Mouse (Mus musculus): ENCODE data around the gene Crebl2. TPM values are rescaled to one million over a fixed set of nuclear protein-coding genes. Genes with fewer than 3 reads are reported as not detected.

The Crebl2 gene
- polyA plus RNA-seq, 1 experiment = 14.0 TPM

- no peak overlapping the region for H3K27ac ChIP-seq (ENCODE audit: insufficient read depth, low read depth, low read length)
- H3K4me1 ChIP-seq (ENCODE audit: control insufficient read depth, insufficient read depth, low read length) = peaks cover 13% of the 10 kb centered on the region
- no peak overlapping the region for H3K4me3 ChIP-seq (ENCODE audit: insufficient read depth, low read length)
- TF ChIP-seq CTCF (IDR thresholded peaks at IDR 0.05; ENCODE audit: low read depth, low read length) (no peak), POLR2A (IDR thresholded peaks at IDR 0.05; ENCODE audit: borderline replicate concordance, low read depth, low read length) (no peak)
These were observed 18.4 kb downstream of the Crebl2 start for GRCm38 (mm10) chr6:134848197-134848890.

GRCm38 (mm10) chr6:134849461-134849860 lies 19.5 kb downstream of the Crebl2 start:
- Histone ChIP-seq H3K4me3 (ENCODE audit: insufficient read depth, low read length) (no peak overlapping the region), H3K4me1 (ENCODE audit: control insufficient read depth, insufficient read depth, low read length) (peaks cover 13% of the 10 kb centered on the region), H3K27ac (ENCODE audit: insufficient read depth, low read depth, low read length) (no peak overlapping the region)
- TF ChIP-seq POLR2A (IDR thresholded peaks at IDR 0.05; ENCODE audit: borderline replicate concordance, low read depth, low read length) = no peak
- no peak for TF ChIP-seq CTCF (IDR thresholded peaks at IDR 0.05; ENCODE audit: low read depth, low read length)

GRCm38 (mm10) chr6:134849985-134850384 lies 20.0 kb downstream of the Crebl2 start:
- Histone ChIP-seq H3K4me1 (ENCODE audit: control insufficient read depth, insufficient read depth, low read length) (peaks cover 13% of the 10 kb centered on the region), H3K4me3 (ENCODE audit: insufficient read depth, low read length) (no peak overlapping the region), H3K27ac (ENCODE audit: insufficient read depth, low read depth, low read length) (no peak overlapping the region)
- TF ChIP-seq POLR2A (IDR thresholded peaks at IDR 0.05; ENCODE audit: borderline replicate concordance, low read depth, low read length) (no peak), CTCF (IDR thresholded peaks at IDR 0.05; ENCODE audit: low read depth, low read length) (no peak)

- H3K27ac ChIP-seq (ENCODE audit: insufficient read depth, low read depth, low read length) = no peak overlapping the region
- TF ChIP-seq POLR2A (IDR thresholded peaks at IDR 0.05; ENCODE audit: borderline replicate concordance, low read depth, low read length) (no peak), CTCF (IDR thresholded peaks at IDR 0.05; ENCODE audit: low read depth, low read length) (no peak)
- H3K4me1 ChIP-seq (ENCODE audit: control insufficient read depth, insufficient read depth, low read length) = peaks cover 5% of the 10 kb centered on the region
- H3K4me3 ChIP-seq (ENCODE audit: insufficient read depth, low read length) = no peak overlapping the region
These were observed 24.8 kb downstream of the Crebl2 start for GRCm38 (mm10) chr6:134854782-134855181.

GRCm38 (mm10) chr6:134855926-134856325 lies 26.0 kb downstream of the Crebl2 start:
- Histone ChIP-seq H3K27ac (ENCODE audit: insufficient read depth, low read depth, low read length) (no peak overlapping the region), H3K4me1 (ENCODE audit: control insufficient read depth, insufficient read depth, low read length) (no peaks in the 10 kb centered on the region), H3K4me3 (ENCODE audit: insufficient read depth, low read length) (no peak overlapping the region)
- TF ChIP-seq CTCF (IDR thresholded peaks at IDR 0.05; ENCODE audit: low read depth, low read length) (no peak), POLR2A (IDR thresholded peaks at IDR 0.05; ENCODE audit: borderline replicate concordance, low read depth, low read length) (no peak)

GRCm38 (mm10) chr6:134859021-134859420 lies 29.1 kb downstream of the Crebl2 start:
- H3K4me1 ChIP-seq (ENCODE audit: control insufficient read depth, insufficient read depth, low read length) = 0 out of 2 replicates have a peak, but pooled peaks cover 2% of the 10 kb centered on the region
- H3K4me3 ChIP-seq (ENCODE audit: insufficient read depth, low read length) = no peak overlapping the region
- H3K27ac ChIP-seq (ENCODE audit: insufficient read depth, low read depth, low read length) = no peak overlapping the region
- no peak for TF ChIP-seq CTCF (IDR thresholded peaks at IDR 0.05; ENCODE audit: low read depth, low read length)
- TF ChIP-seq POLR2A (IDR thresholded peaks at IDR 0.05; ENCODE audit: borderline replicate concordance, low read depth, low read length) = no peak

GRCm38 (mm10) chr6:134860275-134860674 lies 30.3 kb downstream of the Crebl2 start:
- TF ChIP-seq CTCF (IDR thresholded peaks at IDR 0.05; ENCODE audit: low read depth, low read length) (no peak), POLR2A (IDR thresholded peaks at IDR 0.05; ENCODE audit: borderline replicate concordance, low read depth, low read length) (no peak)
- Histone ChIP-seq H3K4me1 (ENCODE audit: control insufficient read depth, insufficient read depth, low read length) (0 out of 2 replicates have a peak, but pooled peaks cover 2% of the 10 kb centered on the region), H3K27ac (ENCODE audit: insufficient read depth, low read depth, low read length) (no peak overlapping the region), H3K4me3 (ENCODE audit: insufficient read depth, low read length) (no peak overlapping the region)

GRCm38 (mm10) chr6:134861386-134861785 lies 31.4 kb downstream of the Crebl2 start:
- H3K27ac ChIP-seq (ENCODE audit: insufficient read depth, low read depth, low read length) = no peak overlapping the region
- H3K4me3 ChIP-seq (ENCODE audit: insufficient read depth, low read length) = no peak overlapping the region
- TF ChIP-seq POLR2A (IDR thresholded peaks at IDR 0.05; ENCODE audit: borderline replicate concordance, low read depth, low read length) (no peak), CTCF (IDR thresholded peaks at IDR 0.05; ENCODE audit: low read depth, low read length) (no peak)
- 0 out of 2 replicates have a peak, but pooled peaks cover 2% of the 10 kb centered on the region for H3K4me1 ChIP-seq (ENCODE audit: control insufficient read depth, insufficient read depth, low read length)

GRCm38 (mm10) chr6:134862671-134863104 lies 32.7 kb downstream of the Crebl2 start:
- Histone ChIP-seq H3K27ac (ENCODE audit: insufficient read depth, low read depth, low read length) (no peak overlapping the region), H3K4me3 (ENCODE audit: insufficient read depth, low read length) (no peak overlapping the region)
- TF ChIP-seq POLR2A (IDR thresholded peaks at IDR 0.05; ENCODE audit: borderline replicate concordance, low read depth, low read length) (no peak), CTCF (IDR thresholded peaks at IDR 0.05; ENCODE audit: low read depth, low read length) (no peak)

GRCm38 (mm10) chr6:134863146-134863545 lies 33.2 kb downstream of the Crebl2 start:
- Histone ChIP-seq H3K4me1 (ENCODE audit: control insufficient read depth, insufficient read depth, low read length) (0 out of 2 replicates have a peak, but pooled peaks cover 2% of the 10 kb centered on the region), H3K27ac (ENCODE audit: insufficient read depth, low read depth, low read length) (no peak overlapping the region), H3K4me3 (ENCODE audit: insufficient read depth, low read length) (no peak overlapping the region)
- TF ChIP-seq CTCF (IDR thresholded peaks at IDR 0.05; ENCODE audit: low read depth, low read length) (peak; percentile 87), POLR2A (IDR thresholded peaks at IDR 0.05; ENCODE audit: borderline replicate concordance, low read depth, low read length) (no peak)

More at GRCm38 (mm10) chr6:134862671-134863104, 32.7 kb downstream of the Crebl2 start:
- H3K4me1 ChIP-seq (ENCODE audit: control insufficient read depth, insufficient read depth, low read length) = 0 out of 2 replicates have a peak, but pooled peaks cover 2% of the 10 kb centered on the region
